Mouse (Mus musculus) heart, postnatal 10 days (tissue): ENCODE results near the gene Slc34a3. TPM values are rescaled to one million over a fixed set of nuclear protein-coding genes. Genes with fewer than 3 reads are reported as not detected.

Experiments used
- total RNA-seq, 2 experiments: library from RNA; stranded (reverse); gene quantifications; 2 replicates each; pipeline ENCODE4 v1.2.3; 2021

The Slc34a3 gene
- total RNA-seq, 2 experiments from 2014 or later = not detected

Other genes starting within 250 kb of the Slc34a3 start
- gene Nsmf, start 180.0 kb downstream of the Slc34a3 start, total RNA-seq = 10 to 100 TPM; 37.5 to 39.1 TPM
- gene Entpd8, start 154.1 kb downstream of the Slc34a3 start, total RNA-seq = not detected
- gene Noxa1, start 139.2 kb downstream of the Slc34a3 start, total RNA-seq = not detected
- 10 to 100 TPM; 23.9 to 25.1 TPM for gene Nrarp, start 53.6 kb downstream of the Slc34a3 start, total RNA-seq
- gene Tor4a, start 37.5 kb downstream of the Slc34a3 start, total RNA-seq = 1 to 10 TPM; 5.6 to 6.5 TPM
- gene Nelfb, start 22.9 kb downstream of the Slc34a3 start, total RNA-seq = 10 to 100 TPM; 40.7 to 46.0 TPM
- not detected for gene Stpg3, start 19.7 kb downstream of the Slc34a3 start, total RNA-seq
- not detected for gene Fam166a, start 15.6 kb downstream of the Slc34a3 start, total RNA-seq
- 100 to 1,000 TPM; 258 to 286 TPM for gene Tubb4b, start 9.7 kb downstream of the Slc34a3 start, total RNA-seq
- gene Rnf224, start 2.4 kb upstream of the Slc34a3 start, total RNA-seq = not detected
- 1 to 10 TPM; 1.3 TPM for gene Rnf208, start 7.9 kb upstream of the Slc34a3 start, total RNA-seq
- not detected for gene Cysrt1, start 8.1 kb upstream of the Slc34a3 start, total RNA-seq
- gene AL732309.1, start 12.5 kb upstream of the Slc34a3 start, total RNA-seq = 1 to 10 TPM; 1.4 to 1.7 TPM
- 10 to 100 TPM; 16.4 to 18.2 TPM for gene Tmem203, start 21.1 kb upstream of the Slc34a3 start, total RNA-seq
- 1 to 10 TPM; 5.0 to 7.5 TPM for gene Tprn, start 28.3 kb upstream of the Slc34a3 start, total RNA-seq
- 10 to 100 TPM; 49.4 to 55.2 TPM for gene Ssna1, start 38.1 kb upstream of the Slc34a3 start, total RNA-seq
- gene Anapc2, start 38.1 kb upstream of the Slc34a3 start, total RNA-seq = 10 to 100 TPM; 48.6 to 54.0 TPM
- gene Tmem210, start 53.8 kb upstream of the Slc34a3 start, total RNA-seq = not detected
- gene Lrrc26, start 55.6 kb upstream of the Slc34a3 start, total RNA-seq = not detected
- gene Grin1, start 84.8 kb upstream of the Slc34a3 start, total RNA-seq = not detected
- gene Man1b1, start 98.0 kb upstream of the Slc34a3 start, total RNA-seq = 10 to 100 TPM; 28.2 TPM
- gene Dpp7, start 122.0 kb upstream of the Slc34a3 start, total RNA-seq = 1 to 10 TPM; 3.6 to 3.8 TPM
- gene Uap1l1, start 131.3 kb upstream of the Slc34a3 start, total RNA-seq = 1 to 10 TPM; 7.1 to 9.4 TPM
- 1 to 10 TPM; 2.8 to 4.7 TPM for gene Sapcd2, start 138.0 kb upstream of the Slc34a3 start, total RNA-seq
- 10 to 100 TPM; 14.9 to 17.2 TPM for gene Entpd2, start 161.5 kb upstream of the Slc34a3 start, total RNA-seq
- gene Npdc1, start 165.0 kb upstream of the Slc34a3 start, total RNA-seq = 10 to 100 TPM; 37.9 to 39.7 TPM
- under 1 TPM in 1 of 2 experiments, not detected in 1; 0.12 TPM for gene Fut7, start 188.9 kb upstream of the Slc34a3 start, total RNA-seq
- gene Abca2, start 194.3 kb upstream of the Slc34a3 start, total RNA-seq = 10 to 100 TPM; 21.2 to 21.9 TPM
- 1 to 10 TPM; 3.3 to 3.7 TPM for gene Clic3, start 222.5 kb upstream of the Slc34a3 start, total RNA-seq
- 10 to 100 TPM; 33.3 to 39.5 TPM for gene Paxx, start 226.7 kb upstream of the Slc34a3 start, total RNA-seq
- gene Ptgds, start 235.7 kb upstream of the Slc34a3 start, total RNA-seq = 100 to 1,000 TPM in 1 of 2 experiments, 10 to 100 TPM in 1; 75.1 to 110 TPM